ENCODE assay signal across 18 mouse cellular contexts in the genomic region with DNA sequence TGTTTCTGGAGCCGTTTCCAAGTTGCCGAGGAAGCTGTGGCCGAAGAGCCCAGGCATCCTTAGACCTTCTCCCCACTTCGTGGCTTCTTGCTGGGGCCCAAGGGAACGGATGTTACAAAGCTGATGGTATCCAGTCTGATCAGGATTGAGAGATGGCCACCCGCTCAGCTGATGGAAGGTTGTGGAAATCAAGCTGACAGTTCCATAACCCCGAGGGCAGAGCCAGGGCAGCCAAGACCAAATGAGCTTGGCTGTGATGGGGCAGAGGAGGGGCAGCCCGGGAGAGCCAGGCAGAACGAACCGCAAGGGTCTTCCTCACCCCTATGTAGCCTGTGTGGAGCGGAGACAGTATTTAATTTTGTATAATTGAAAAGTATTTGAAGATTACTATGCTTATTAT.
DNase-seq lines count a peak whose midpoint lies in the region; ATAC-seq and TF ChIP-seq lines count a peak whose summit lies in the region.
"Had no signal": no experiment of that assay in that cellular context is flagged by ENCODE, and none has a peak within 500 bp of the region (broad histone marks: within the 10 kb centered on the region; RNA-seq: fewer than 3 reads in every experiment).

No protein-coding gene starts in this region.

- peak; percentile 70; the same call in 1 of the 2 replicates for ATAC-seq in embryonic facial prominence, embryonic 14.5 days (ENCODE audit: low read depth)
- no peak for ATAC-seq in midbrain, postnatal 0 days (ENCODE audit: low FRiP score)
- ATAC-seq in midbrain, embryonic 13.5 days: no peak
- ATAC-seq: forebrain, embryonic 13.5 days; forebrain, postnatal 0 days had no signal

- 0 out of 2 replicates have a peak overlapping the region, but pooled peaks have one; percentile 28 for H3K27ac ChIP-seq in embryonic facial prominence, embryonic 14.5 days (replicated peaks; ENCODE audit: low read depth, low read length)
- H3K27ac ChIP-seq in embryonic facial prominence, embryonic 10.5 days (replicated peaks): no peak overlapping the region
- no peak overlapping the region for H3K27ac ChIP-seq in midbrain, postnatal 0 days (ENCODE audit: low read depth, low read length)
- H3K27ac ChIP-seq in midbrain, embryonic 13.5 days: no peak overlapping the region
- H3K27ac ChIP-seq in limb, embryonic 10.5 days: no peak overlapping the region
- H3K27ac ChIP-seq: embryonic facial prominence, embryonic 13.5 days; forebrain, embryonic 13.5 days; hindbrain, embryonic 15.5 days had no signal

- no peak for TF ChIP-seq CTCF in midbrain, postnatal 0 days (IDR thresholded peaks at IDR 0.05)

- WGBS in embryonic facial prominence, embryonic 14.5 days: 49% methylated on average over 11 of the region's 11 CpGs
- WGBS in embryonic facial prominence, embryonic 10.5 days: 60% methylated on average over 11 of the region's 11 CpGs
- 33% methylated on average over 11 of the region's 11 CpGs for WGBS in midbrain, postnatal 0 days
- WGBS in midbrain, embryonic 13.5 days: 43% methylated on average over 11 of the region's 11 CpGs
- 74% methylated on average over 11 of the region's 11 CpGs for WGBS in limb, embryonic 10.5 days

- H3K36me3 ChIP-seq in embryonic facial prominence, embryonic 14.5 days (ENCODE audit: control insufficient read depth, insufficient read depth, low read length): no peaks in the 10 kb centered on the region
- no peaks in the 10 kb centered on the region for H3K36me3 ChIP-seq in embryonic facial prominence, embryonic 10.5 days (replicated peaks)
- H3K36me3 ChIP-seq in midbrain, postnatal 0 days (ENCODE audit: insufficient read depth, low read length): no peaks in the 10 kb centered on the region
- no peaks in the 10 kb centered on the region for H3K36me3 ChIP-seq in midbrain, embryonic 13.5 days
- no peaks in the 10 kb centered on the region for H3K36me3 ChIP-seq in limb, embryonic 10.5 days
- H3K36me3 ChIP-seq: embryonic facial prominence, embryonic 13.5 days; heart, embryonic 12.5 days; hindbrain, embryonic 15.5 days had no signal

- no peak overlapping the region for H3K4me2 ChIP-seq in embryonic facial prominence, embryonic 14.5 days (ENCODE audit: low read depth, low read length)
- H3K4me2 ChIP-seq in midbrain, postnatal 0 days (ENCODE audit: low read depth, low read length, poor library complexity, severe bottlenecking): no peak overlapping the region
- no peak overlapping the region for H3K4me2 ChIP-seq in midbrain, embryonic 13.5 days (replicated peaks)
- H3K4me2 ChIP-seq: embryonic facial prominence, embryonic 13.5 days; forebrain, embryonic 13.5 days; heart, embryonic 12.5 days; hindbrain, embryonic 15.5 days had no signal

- intact Hi-C loops in left cerebral cortex, postnatal 4 days (cut with DNase I): no loop called here

- H3K4me3 ChIP-seq in embryonic facial prominence, embryonic 14.5 days (ENCODE audit: low read depth, low read length): no peak overlapping the region
- H3K4me3 ChIP-seq in embryonic facial prominence, embryonic 10.5 days: no peak overlapping the region
- no peak overlapping the region for H3K4me3 ChIP-seq in midbrain, postnatal 0 days (ENCODE audit: low read depth, low read length)
- no peak overlapping the region for H3K4me3 ChIP-seq in midbrain, embryonic 13.5 days (replicated peaks)
- H3K4me3 ChIP-seq in limb, embryonic 10.5 days: no peak overlapping the region
- H3K4me3 ChIP-seq: embryonic facial prominence, embryonic 13.5 days; forebrain, embryonic 13.5 days; heart, embryonic 12.5 days; hindbrain, embryonic 15.5 days had no signal

- no peaks in the 10 kb centered on the region for H3K9me3 ChIP-seq in embryonic facial prominence, embryonic 14.5 days (ENCODE audit: control insufficient read depth, low read length)
- no peaks in the 10 kb centered on the region for H3K9me3 ChIP-seq in embryonic facial prominence, embryonic 10.5 days
- no peaks in the 10 kb centered on the region for H3K9me3 ChIP-seq in midbrain, postnatal 0 days (ENCODE audit: low read length)
- no peaks in the 10 kb centered on the region for H3K9me3 ChIP-seq in midbrain, embryonic 13.5 days
- no peaks in the 10 kb centered on the region for H3K9me3 ChIP-seq in limb, embryonic 10.5 days (replicated peaks)
- H3K9me3 ChIP-seq: embryonic facial prominence, embryonic 13.5 days; forebrain, embryonic 13.5 days; heart, embryonic 12.5 days; hindbrain, embryonic 15.5 days had no signal

- H3K9ac ChIP-seq in embryonic facial prominence, embryonic 14.5 days (ENCODE audit: low read depth, low read length): no peak overlapping the region
- no peak overlapping the region for H3K9ac ChIP-seq in midbrain, postnatal 0 days (replicated peaks; ENCODE audit: low read length, poor library complexity, severe bottlenecking)
- no peak overlapping the region for H3K9ac ChIP-seq in midbrain, embryonic 13.5 days (replicated peaks)
- H3K9ac ChIP-seq: embryonic facial prominence, embryonic 13.5 days; forebrain, embryonic 13.5 days; forebrain, postnatal 0 days; heart, embryonic 12.5 days; hindbrain, embryonic 15.5 days had no signal

- peak; percentile 24 for DNase-seq in embryonic facial prominence, embryonic 14.5 days (ENCODE audit: low spot score)
- DNase-seq in embryonic facial prominence, embryonic 10.5 days (ENCODE audit: low spot score): no peak
- DNase-seq in left cerebral cortex, postnatal 4 days: peak; percentile 48
- DNase-seq in left cerebral cortex, adult 9 months (ENCODE audit: low spot score in 2 of 2): no peak
- peak; percentile 39 for DNase-seq in midbrain, postnatal 0 days (ENCODE audit: low spot score)
- DNase-seq in retina, postnatal 1 day: peak; percentile 79
- no peak for DNase-seq in limb, embryonic 10.5 days (ENCODE audit: low spot score)
- DNase-seq: adrenal gland, adult 8-10 months; cerebellum, adult 11-12 months; cerebellum, adult 9-10 months; forebrain, postnatal 0 days; gastrocnemius, postnatal 14 days; kidney, adult 11 months had no signal

- H3K4me1 ChIP-seq in embryonic facial prominence, embryonic 14.5 days (ENCODE audit: control insufficient read depth, insufficient read depth, low read length): peaks cover 5% of the 10 kb centered on the region; the same call in 1 of the 2 replicates
- peaks cover 42% of the 10 kb centered on the region for H3K4me1 ChIP-seq in embryonic facial prominence, embryonic 10.5 days
- 0 out of 2 replicates have a peak, but pooled peaks cover 11% of the 10 kb centered on the region for H3K4me1 ChIP-seq in midbrain, postnatal 0 days (ENCODE audit: insufficient read depth, low read length)
- H3K4me1 ChIP-seq in midbrain, embryonic 13.5 days (replicated peaks): peaks cover 47% of the 10 kb centered on the region
- peaks cover 26% of the 10 kb centered on the region for H3K4me1 ChIP-seq in limb, embryonic 10.5 days
- H3K4me1 ChIP-seq: heart, embryonic 12.5 days had no signal

- no peaks in the 10 kb centered on the region for H3K27me3 ChIP-seq in embryonic facial prominence, embryonic 14.5 days (replicated peaks; ENCODE audit: control insufficient read depth, insufficient read depth, low read length)
- no peaks in the 10 kb centered on the region; the same call in none of the 2 replicates for H3K27me3 ChIP-seq in embryonic facial prominence, embryonic 10.5 days (replicated peaks; ENCODE audit: low read depth, poor library complexity, severe bottlenecking)
- no peaks in the 10 kb centered on the region for H3K27me3 ChIP-seq in midbrain, postnatal 0 days (ENCODE audit: insufficient read depth, low read length)
- H3K27me3 ChIP-seq in midbrain, embryonic 13.5 days: 0 out of 2 replicates have a peak, but pooled peaks cover 4% of the 10 kb centered on the region
- H3K27me3 ChIP-seq in limb, embryonic 10.5 days (ENCODE audit: low read depth, poor library complexity, severe bottlenecking): peaks cover 3% of the 10 kb centered on the region; the same call in 1 of the 2 replicates
- H3K27me3 ChIP-seq: embryonic facial prominence, embryonic 13.5 days; heart, embryonic 12.5 days; hindbrain, embryonic 15.5 days had no signal

Comparison
In these comparisons a context has a peak if more than half of its experiments do, and no peak if none do; other contexts are left out.
1. DNase-seq: peak in embryonic facial prominence, embryonic 14.5 days (single experiment), left cerebral cortex, postnatal 4 days (single experiment), midbrain, postnatal 0 days (single experiment) and retina, postnatal 1 day (single experiment); none in embryonic facial prominence, embryonic 10.5 days (single experiment), left cerebral cortex, adult 9 months (0 of 2) and limb, embryonic 10.5 days (single experiment).